In the genomic region with DNA sequence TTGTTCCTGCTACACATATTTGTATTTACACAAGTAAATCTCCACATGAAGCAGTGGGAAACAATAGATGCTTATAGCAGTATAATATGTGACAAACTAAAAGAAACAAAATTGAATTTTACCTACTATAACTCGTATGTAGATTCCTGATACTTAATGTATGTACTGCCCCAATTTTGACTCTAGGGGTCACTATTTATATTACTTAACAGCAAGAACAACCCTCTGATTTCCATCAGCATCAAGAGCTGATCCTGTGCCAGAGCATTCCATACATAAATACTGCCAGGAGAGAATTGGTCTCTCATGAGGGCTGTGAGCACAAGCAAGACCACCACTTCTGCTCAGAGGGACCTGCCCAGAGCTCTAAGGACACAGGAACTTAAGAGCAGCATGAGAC, we compare ENCODE assay signal across 26 mouse cellular contexts.
A peak's percentile ranks its signal among the peaks of the same experiment; 100 is the strongest.
DNase-seq lines count a peak whose midpoint lies in the region; ATAC-seq and TF ChIP-seq lines count a peak whose summit lies in the region.
"Had no signal": no experiment of that assay in that cellular context is flagged by ENCODE, and none has a peak within 500 bp of the region (broad histone marks: within the 10 kb centered on the region; RNA-seq: fewer than 3 reads in every experiment).

No protein-coding gene starts in this region.

- H3K4me1 ChIP-seq in G1E (ENCODE audit: insufficient read depth, low read depth, low read length): peaks cover 10% of the 10 kb centered on the region
- H3K4me1 ChIP-seq: forebrain, embryonic 13.5 days; hindbrain, embryonic 12.5 days; limb, embryonic 10.5 days; limb, embryonic 15.5 days; liver, embryonic 15.5 days; midbrain, embryonic 12.5 days; neural tube, embryonic 13.5 days had no signal

- ATAC-seq in CD4-positive, CD25-positive, alpha-beta regulatory T cell, adult 4 months: no peak
- ATAC-seq in G1E (ENCODE audit: extremely low read depth, insufficient number of reproducible peaks, low FRiP score, poor library complexity, severe bottlenecking): peak; percentile 67
- ATAC-seq: forebrain, embryonic 13.5 days; intestine, postnatal 0 days had no signal

- no peaks in the 10 kb centered on the region for H3K27me3 ChIP-seq in G1E (ENCODE audit: insufficient read depth, low read length)
- H3K27me3 ChIP-seq: forebrain, embryonic 13.5 days; hindbrain, embryonic 12.5 days; limb, embryonic 15.5 days; liver, embryonic 15.5 days; midbrain, embryonic 12.5 days; neural tube, embryonic 13.5 days had no signal

- 0 out of 2 replicates have a peak, but pooled peaks have one; percentile 7 for TF ChIP-seq CTCF in G1E (IDR thresholded peaks at IDR 0.05; ENCODE audit: low read depth, low read length)

- no peak overlapping the region for H3K4me3 ChIP-seq in G1E (ENCODE audit: low read depth, low read length)
- H3K4me3 ChIP-seq: forebrain, embryonic 13.5 days; hindbrain, embryonic 12.5 days; limb, embryonic 10.5 days; limb, embryonic 15.5 days; liver, embryonic 15.5 days; midbrain, embryonic 12.5 days; myocyte; neural tube, embryonic 13.5 days had no signal

- DNase-seq in CD4-positive, CD25-positive, alpha-beta regulatory T cell, adult 2 months (ENCODE audit: low read depth, low spot score): peak; percentile 5
- DNase-seq in 3T3-L1 (ENCODE audit: low read depth, low spot score): peak; percentile 52
- DNase-seq in G1E (ENCODE audit: low spot score): no peak
- peak; percentile 1 for DNase-seq in induced T-regulatory cell, adult 2 months (ENCODE audit: low read depth)
- no peak for DNase-seq in adrenal gland, postnatal 4 days (ENCODE audit: low spot score in 2 of 2)
- DNase-seq in embryo, embryonic 10.5 days (ENCODE audit: low spot score): no peak
- DNase-seq: adrenal gland, postnatal 14 days; cerebellum, adult 11-12 months; cerebellum, postnatal 10 days; gastrocnemius, postnatal 36 days; heart, adult 18-20 months; heart, postnatal 36 days; kidney, adult 9 months; kidney, postnatal 10 days; layer of hippocampus, adult 9-11 months; lung, postnatal 36 days had no signal

- no peaks in the 10 kb centered on the region for H3K36me3 ChIP-seq in G1E (replicated peaks)
- H3K36me3 ChIP-seq: hindbrain, embryonic 12.5 days; limb, embryonic 10.5 days; limb, embryonic 15.5 days; liver, embryonic 15.5 days; midbrain, embryonic 12.5 days; neural tube, embryonic 13.5 days had no signal

- no peaks in the 10 kb centered on the region for H3K9me3 ChIP-seq in G1E (replicated peaks)
- H3K9me3 ChIP-seq: forebrain, embryonic 13.5 days; hindbrain, embryonic 12.5 days; limb, embryonic 10.5 days; limb, embryonic 15.5 days; liver, embryonic 15.5 days; neural tube, embryonic 13.5 days had no signal

Comparison
In these comparisons a context has a peak if more than half of its experiments do, and no peak if none do; other contexts are left out.
1. DNase-seq: peak in CD4-positive, CD25-positive, alpha-beta regulatory T cell, adult 2 months (single experiment), 3T3-L1 (single experiment) and induced T-regulatory cell, adult 2 months (single experiment); none in G1E (single experiment), adrenal gland, postnatal 4 days (0 of 2) and embryo, embryonic 10.5 days (single experiment).